Mouse (Mus musculus) small intestine, adult 2 months (tissue): ENCODE results near the gene Nfatc2ip. TPM values are rescaled to one million over a fixed set of nuclear protein-coding genes. Genes with fewer than 3 reads are reported as not detected.

Experiments used
- H3K27ac ChIP-seq: fragments of 200-500 bp; 2 replicates; pipeline ENCODE4 v1.5.1; 2012; ENCODE audit warnings: low read depth, low read length, control low read depth, inconsistent platforms; ENCODE audit not compliant: insufficient read depth
- H3K27me3 ChIP-seq: fragments of 200-500 bp; 2 replicates; pipeline ENCODE4 v1.6.1; 2012; ENCODE audit warnings: mild to moderate bottlenecking, moderate library complexity, low read length, inconsistent platforms; ENCODE audit not compliant: control insufficient read depth, insufficient read depth
- H3K36me3 ChIP-seq: fragments of 200-500 bp; 2 replicates; pipeline ENCODE4 v1.6.1; 2012; ENCODE audit warnings: mild to moderate bottlenecking, low read length, control low read depth, inconsistent platforms; ENCODE audit not compliant: control insufficient read depth, insufficient read depth
- H3K4me1 ChIP-seq: fragments of 200-500 bp; 2 replicates; pipeline ENCODE4 v1.6.1; 2012; ENCODE audit warnings: low read length, inconsistent platforms, mixed read lengths; ENCODE audit not compliant: control insufficient read depth, insufficient read depth, insufficient read length
- H3K4me3 ChIP-seq: fragments of 200-500 bp; 2 replicates; pipeline ENCODE4 v1.5.1; 2012; ENCODE audit warnings: low read depth, mild to moderate bottlenecking, control low read depth, inconsistent platforms, low read length, moderate library complexity
- CTCF ChIP-seq: fragments of 200-500 bp; IDR thresholded peaks from 2 replicates; pipeline ENCODE4 v1.5.1; 2012; ENCODE audit warnings: low read depth, mild to moderate bottlenecking, control low read depth, inconsistent platforms, low read length, moderate library complexity, mixed read lengths; ENCODE audit not compliant: insufficient replicate concordance, insufficient read length; ENCODE audit errors: extremely low read depth
- POLR2A ChIP-seq: fragments of 200-500 bp; IDR thresholded peaks from 2 replicates; pipeline ENCODE4 v1.6.1; 2012; ENCODE audit warnings: low read depth, mild to moderate bottlenecking, control low read depth, inconsistent platforms, low read length, moderate library complexity
- WGBS: fragments of 180-500 bp; shearing (Covaris S2); methylation state at CpG from one replicate; pipeline ENCODE4 v1.1.7; 2018; 5-methylcytosine and 5-hydroxymethylcytosine counted together
- polyA plus RNA-seq: library from polyadenylated mRNA; depleted of rRNA; stranded (reverse); fragments of >200 nt; gene quantifications from 2 replicates; pipeline ENCODE4 v1.2.3, GENCODE M21; 2012

Gene Nfatc2ip
- polyA plus RNA-seq, 1 experiment = 5.2 TPM

DNA sequence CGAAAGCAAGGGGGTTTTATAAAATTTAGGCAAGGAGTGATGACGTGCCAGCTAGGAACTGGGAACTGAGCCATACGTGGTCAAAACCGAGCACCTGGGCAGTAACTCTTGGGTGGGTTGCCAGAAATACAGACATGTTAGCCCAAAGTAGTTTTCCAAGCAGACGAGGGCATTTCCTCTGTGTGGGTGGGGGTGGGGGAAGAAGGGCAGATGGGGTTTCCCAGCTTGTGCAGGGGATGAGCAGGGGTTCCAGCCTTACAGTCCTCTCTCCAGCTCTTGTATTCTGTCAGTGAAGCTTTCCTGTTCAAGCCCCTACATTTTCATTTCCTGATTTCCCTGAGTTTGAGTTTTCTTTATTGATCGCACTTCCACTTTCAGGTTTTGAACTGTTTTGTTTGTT is 27.6 kb upstream of the Nfatc2ip start:
- Histone ChIP-seq H3K27ac (no peak overlapping the region), H3K27me3 (no peaks in the 10 kb centered on the region), H3K4me1 (peaks cover 4% of the 10 kb centered on the region; the same call in 1 of the 2 replicates), H3K36me3 (no peaks in the 10 kb centered on the region), H3K4me3 (no peak overlapping the region)
- 79% methylated on average over 6 of the region's 6 CpGs for WGBS
- TF ChIP-seq CTCF (no peak), POLR2A (no peak)

DNA sequence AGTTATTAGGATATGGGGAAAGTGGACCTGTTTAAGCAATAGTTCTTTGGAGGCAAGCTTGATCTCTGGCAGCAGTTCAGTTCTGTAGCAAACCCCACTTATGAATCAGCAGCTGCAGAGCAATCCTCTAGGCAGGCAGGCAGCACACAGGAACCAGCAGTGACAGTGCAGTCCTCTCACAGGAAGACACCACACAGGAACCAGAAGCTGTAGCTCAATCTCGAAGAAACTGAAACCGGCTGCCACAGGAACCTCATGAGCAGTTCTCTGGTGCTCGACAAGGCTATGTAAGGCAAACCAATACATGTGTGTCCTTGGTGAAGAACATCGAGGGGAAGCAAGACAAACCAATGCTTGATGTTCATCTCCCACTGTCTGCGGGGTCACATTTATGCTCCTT is 25.2 kb upstream of the Nfatc2ip start:
- Histone ChIP-seq H3K4me3 (no peak overlapping the region), H3K27ac (no peak overlapping the region), H3K27me3 (no peaks in the 10 kb centered on the region), H3K36me3 (no peaks in the 10 kb centered on the region), H3K4me1 (no peaks in the 10 kb centered on the region)
- WGBS = 76% methylated on average over 5 of the region's 5 CpGs
- no peak for TF ChIP-seq CTCF
- no peak for TF ChIP-seq POLR2A

DNA sequence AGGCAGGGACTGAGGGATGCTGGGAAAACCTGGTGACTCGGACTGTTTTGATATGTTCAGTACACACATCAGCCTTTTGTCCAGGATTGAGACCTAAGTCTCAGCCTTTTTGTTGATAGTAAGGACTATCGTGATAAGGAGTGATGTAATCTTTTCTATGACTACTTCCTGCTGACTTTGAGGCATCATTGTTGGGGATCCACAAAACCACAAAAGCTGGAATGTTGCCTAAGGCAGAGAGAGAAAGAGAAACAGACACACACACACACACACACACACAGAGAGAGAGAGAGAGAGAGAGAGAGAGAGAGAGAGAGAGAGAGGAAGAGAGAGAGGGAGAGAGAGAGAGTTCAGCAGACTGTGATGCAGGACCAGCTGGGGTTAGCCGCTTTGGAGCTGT is 22.0 kb upstream of the Nfatc2ip start:
- no peak overlapping the region for H3K27ac ChIP-seq
- H3K36me3 ChIP-seq = no peaks in the 10 kb centered on the region
- H3K4me1 ChIP-seq = no peaks in the 10 kb centered on the region
- TF ChIP-seq CTCF (no peak), POLR2A (no peak)
- no peak overlapping the region for H3K4me3 ChIP-seq
- 27% methylated on average over 3 of the region's 3 CpGs for WGBS
- H3K27me3 ChIP-seq = no peaks in the 10 kb centered on the region

DNA sequence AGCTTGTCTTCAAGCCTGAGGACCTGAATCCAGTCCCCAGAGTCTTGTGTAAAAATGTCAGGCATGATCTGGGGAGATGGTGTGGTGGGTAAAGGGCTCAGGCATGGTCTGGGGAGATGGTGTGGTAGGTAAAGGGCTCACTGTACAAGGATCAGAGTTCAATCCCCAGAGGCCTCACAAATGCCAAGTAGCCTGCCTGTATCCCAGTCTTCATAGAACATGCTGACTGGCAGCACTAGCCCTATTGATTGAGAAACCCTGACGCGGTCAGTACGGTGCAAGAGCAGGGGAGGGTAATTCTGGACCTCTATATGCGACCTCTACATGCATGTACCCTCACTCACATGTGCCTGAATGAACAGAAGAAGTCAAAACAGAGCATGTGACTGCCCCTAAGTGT is 21.1 kb upstream of the Nfatc2ip start:
- WGBS = 89% methylated on average over 4 of the region's 4 CpGs
- Histone ChIP-seq H3K36me3 (no peaks in the 10 kb centered on the region), H3K27me3 (no peaks in the 10 kb centered on the region), H3K4me1 (no peaks in the 10 kb centered on the region), H3K4me3 (no peak overlapping the region), H3K27ac (no peak overlapping the region)
- TF ChIP-seq CTCF (no peak), POLR2A (no peak)

DNA sequence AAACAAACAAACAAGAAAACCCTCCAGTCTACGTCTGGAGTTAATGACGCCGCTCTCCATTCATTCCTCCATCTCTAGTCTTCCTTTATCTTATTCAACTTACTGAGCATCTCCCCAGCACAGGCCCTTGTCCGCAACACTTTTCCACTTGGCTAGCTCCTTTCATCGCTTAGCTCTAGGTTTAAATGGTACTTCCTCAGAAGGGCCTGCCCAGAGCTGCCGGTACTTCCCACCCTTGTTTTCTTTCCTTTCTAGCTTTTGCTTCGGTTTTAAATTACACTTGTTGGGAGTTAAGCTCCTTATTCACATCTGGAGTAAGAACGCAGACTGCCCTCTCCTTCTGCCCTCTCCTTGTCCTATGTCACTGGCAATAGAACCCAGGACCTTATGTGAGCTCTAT is 20.5 kb upstream of the Nfatc2ip start:
- TF ChIP-seq CTCF = no peak
- TF ChIP-seq POLR2A = no peak
- Histone ChIP-seq H3K4me3 (no peak overlapping the region), H3K27me3 (no peaks in the 10 kb centered on the region), H3K4me1 (no peaks in the 10 kb centered on the region), H3K36me3 (no peaks in the 10 kb centered on the region), H3K27ac (no peak overlapping the region)
- 75% methylated on average over 8 of the region's 8 CpGs for WGBS

DNA sequence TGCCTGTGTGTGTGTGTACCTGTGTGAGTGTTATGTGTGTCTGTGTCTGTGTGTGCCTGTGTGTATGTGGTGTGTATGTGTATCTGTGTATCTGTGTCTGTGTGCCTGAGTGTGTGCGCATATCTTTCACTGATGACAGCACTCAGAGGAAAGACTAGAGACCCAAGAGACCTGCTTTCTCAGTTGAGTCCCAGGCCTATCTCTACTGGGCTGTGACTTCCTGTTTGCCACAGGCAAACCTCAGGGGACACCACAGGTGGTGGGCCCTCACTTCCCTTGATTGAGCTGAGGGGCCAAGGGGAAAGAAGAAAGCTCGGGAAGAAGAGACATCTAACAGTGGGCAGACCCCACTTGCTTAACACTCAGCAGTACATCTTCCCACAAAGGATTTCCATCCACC is 20.1 kb upstream of the Nfatc2ip start:
- 79% methylated on average over 2 of the region's 2 CpGs for WGBS
- TF ChIP-seq CTCF (no peak), POLR2A (no peak)

DNA sequence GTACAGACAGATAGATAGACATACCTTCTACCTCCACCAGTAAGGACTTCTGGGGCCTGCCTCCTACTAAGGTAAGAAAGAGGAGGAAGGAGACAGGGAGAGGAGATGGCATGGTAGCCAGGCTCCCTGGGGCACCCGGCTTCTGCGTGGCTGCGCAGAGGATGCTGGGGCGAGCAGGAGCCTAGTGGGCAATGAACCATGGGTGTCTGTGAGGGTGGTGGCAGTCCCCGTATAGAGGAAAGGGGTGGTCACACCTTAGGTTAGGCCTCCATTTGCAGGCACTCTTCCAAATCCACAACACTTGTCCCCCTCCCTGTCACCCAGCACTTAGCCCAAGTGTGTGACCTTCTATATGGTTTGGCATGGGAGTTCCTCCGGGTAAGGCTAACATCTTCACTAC is 18.2 kb upstream of the Nfatc2ip start, which contains the start of gene Cd19:
Cd19 (minus strand) TSS at position 165 of the 400 bp plus-strand sequence.
- TF ChIP-seq CTCF (no peak), POLR2A (no peak)
- no peaks in the 10 kb centered on the region for H3K36me3 ChIP-seq
- no peak within 1 kb of the TSS for H3K27ac ChIP-seq
- whole genome bisulfite sequencing = 86% methylated on average over 6 of the region's 6 CpGs
- H3K4me3 ChIP-seq = peak within 1 kb of the TSS; percentile 25
- no peaks in the 10 kb centered on the region for H3K27me3 ChIP-seq
- H3K4me1 ChIP-seq = no peaks in the 10 kb centered on the region

More for the DNA sequence above, 20.1 kb upstream of the Nfatc2ip start:
- Histone ChIP-seq H3K4me1 (no peaks in the 10 kb centered on the region), H3K27me3 (no peaks in the 10 kb centered on the region), H3K27ac (no peak overlapping the region; the same call in 1 of the 2 replicates), H3K4me3 (no peak overlapping the region), H3K36me3 (no peaks in the 10 kb centered on the region)
